Mouse (Mus musculus) embryonic facial prominence, embryonic 10.5 days (tissue): ENCODE results near the gene Sh3rf1. TPM values are rescaled to one million over a fixed set of nuclear protein-coding genes. Genes with fewer than 3 reads are reported as not detected.
"Not testable (repeated sequence)": the region's sequence is repeated elsewhere in the genome, so short reads cannot be mapped to it uniquely, and the experiment has no call there.

Source experiments
- DNase-seq: peaks from one replicate; pipeline ENCODE4 v3.0.0-alpha.2; 2017; ENCODE audit warnings: low spot score
- H3K27ac ChIP-seq: fragments of 300-500 bp; sonication (generic); replicated peaks from 2 replicates; pipeline ENCODE4 v1.5.1; 2016; ENCODE audit warnings: mild to moderate bottlenecking
- H3K27me3 ChIP-seq: fragments of 300-500 bp; sonication (generic); replicated peaks from 2 replicates; pipeline ENCODE4 v1.6.1; 2016; ENCODE audit warnings: low read depth, mild to moderate bottlenecking; ENCODE audit not compliant: poor library complexity, severe bottlenecking
- H3K36me3 ChIP-seq: fragments of 300-500 bp; sonication (generic); replicated peaks from 2 replicates; pipeline ENCODE4 v1.6.1; 2016; ENCODE audit warnings: mild to moderate bottlenecking, moderate library complexity
- H3K4me1 ChIP-seq: fragments of 300-500 bp; sonication (generic); 2 replicates; pipeline ENCODE4 v1.6.1; 2016
- H3K4me3 ChIP-seq: fragments of 300-500 bp; sonication (generic); 2 replicates; pipeline ENCODE4 v1.5.1; 2016; ENCODE audit warnings: mild to moderate bottlenecking, moderate library complexity
- H3K9me3 ChIP-seq: fragments of 300-500 bp; sonication (generic); 2 replicates; pipeline ENCODE4 v1.6.1; 2016; ENCODE audit warnings: mild to moderate bottlenecking
- WGBS: fragments of 180-500 bp; shearing (Covaris S2); methylation state at CpG from one replicate; pipeline ENCODE4 v1.1.7; 2016; 5-methylcytosine and 5-hydroxymethylcytosine counted together
- polyA plus RNA-seq: library from polyadenylated mRNA; unstranded; fragments of >200 nt; fragmentation: Nextera tagmentation; extraction: Ambion mirVana; gene quantifications from 2 replicates; pipeline ENCODE4 v1.2.1, GENCODE M21; 2016

Gene Sh3rf1
- polyA plus RNA-seq, 1 experiment from 2014 or later = 17.0 TPM

GRCm38 (mm10) chr8:61409081-61409480 lies 185.4 kb downstream of the Sh3rf1 start:
- H3K9me3 ChIP-seq = no peaks in the 10 kb centered on the region
- no peak overlapping the region for H3K4me3 ChIP-seq
- H3K36me3 ChIP-seq = no peaks in the 10 kb centered on the region
- peaks cover 9% of the 10 kb centered on the region for H3K4me1 ChIP-seq
- H3K27me3 ChIP-seq = no peaks in the 10 kb centered on the region
- WGBS = 88% methylated on average over 4 of the region's 4 CpGs
- H3K27ac ChIP-seq = no peak overlapping the region
- no peak for DNase-seq

GRCm38 (mm10) chr8:61409712-61410111 lies 186.0 kb downstream of the Sh3rf1 start:
- DNase-seq, H3K4me3 ChIP-seq, H3K4me1 ChIP-seq, H3K9me3 ChIP-seq, H3K27me3 ChIP-seq, H3K36me3 ChIP-seq, H3K27ac ChIP-seq: not testable (repeated sequence)
- WGBS = 92% methylated on average over 5 of the region's 5 CpGs

DNA sequence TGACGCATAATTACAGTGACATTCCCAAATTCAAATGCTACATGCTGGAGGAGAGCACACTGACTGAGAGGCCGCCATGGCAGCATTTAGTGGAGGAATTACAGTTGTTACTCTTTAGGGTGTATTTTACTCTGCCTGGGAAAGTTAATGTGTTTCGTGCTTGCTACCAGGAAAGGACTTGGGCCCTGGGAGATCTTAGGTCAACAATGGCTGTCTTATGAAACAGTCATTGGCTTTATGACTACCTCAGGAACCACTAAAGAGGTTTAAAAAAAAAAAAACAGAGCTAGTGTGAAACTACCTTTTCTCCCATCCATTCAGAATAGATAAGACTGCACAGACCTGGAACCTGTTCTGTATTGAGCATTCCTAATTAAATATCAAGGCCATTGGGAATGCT lies 195.8 kb downstream of the Sh3rf1 start:
- Histone ChIP-seq H3K4me3 (no peak overlapping the region), H3K9me3 (0 out of 2 replicates have a peak, but pooled peaks cover 2% of the 10 kb centered on the region), H3K4me1 (peaks cover 24% of the 10 kb centered on the region), H3K27me3 (no peaks in the 10 kb centered on the region), H3K36me3 (no peaks in the 10 kb centered on the region), H3K27ac (no peak overlapping the region)
- 83% methylated on average over 3 of the region's 3 CpGs for WGBS
- no peak for DNase-seq

DNA sequence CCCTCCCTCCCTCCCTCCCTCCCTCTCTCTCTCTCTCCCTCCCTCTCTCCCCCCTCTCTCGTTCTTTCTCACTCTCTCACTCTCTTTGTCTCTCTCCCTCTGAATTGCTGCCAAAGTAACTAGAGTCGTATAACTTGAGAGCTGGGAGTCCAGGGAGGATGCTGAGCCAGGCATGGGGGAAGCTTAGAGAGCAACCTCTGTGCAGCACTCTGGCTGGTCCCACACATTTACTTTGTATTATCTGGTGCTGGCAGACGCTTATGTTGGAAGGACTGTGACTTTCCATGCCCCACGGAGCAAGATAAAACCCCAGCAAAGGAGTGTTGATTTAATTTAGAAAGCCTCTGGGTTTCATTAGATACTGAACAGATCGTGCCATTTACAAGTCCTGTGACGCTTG lies 196.5 kb downstream of the Sh3rf1 start:
- no peaks in the 10 kb centered on the region for H3K36me3 ChIP-seq
- no peak for DNase-seq
- H3K27me3 ChIP-seq = no peaks in the 10 kb centered on the region
- no peak overlapping the region for H3K4me3 ChIP-seq
- H3K4me1 ChIP-seq = peaks cover 24% of the 10 kb centered on the region
- 42% methylated on average over 6 of the region's 6 CpGs for WGBS
- H3K9me3 ChIP-seq = 0 out of 2 replicates have a peak, but pooled peaks cover 2% of the 10 kb centered on the region
- H3K27ac ChIP-seq = peak overlapping the region; percentile 2; the same call in 1 of the 2 replicates

GRCm38 (mm10) chr8:61421606-61422005 lies 197.9 kb downstream of the Sh3rf1 start:
- peak overlapping the region; percentile 0; the same call in 1 of the 2 replicates for H3K4me3 ChIP-seq
- no peaks in the 10 kb centered on the region for H3K36me3 ChIP-seq
- no peak overlapping the region for H3K27ac ChIP-seq
- peak; percentile 32 for DNase-seq
- 59% methylated on average over 11 of the region's 11 CpGs for WGBS
- H3K9me3 ChIP-seq = 0 out of 2 replicates have a peak, but pooled peaks cover 2% of the 10 kb centered on the region
- H3K4me1 ChIP-seq = peaks cover 24% of the 10 kb centered on the region
- no peaks in the 10 kb centered on the region for H3K27me3 ChIP-seq

DNA sequence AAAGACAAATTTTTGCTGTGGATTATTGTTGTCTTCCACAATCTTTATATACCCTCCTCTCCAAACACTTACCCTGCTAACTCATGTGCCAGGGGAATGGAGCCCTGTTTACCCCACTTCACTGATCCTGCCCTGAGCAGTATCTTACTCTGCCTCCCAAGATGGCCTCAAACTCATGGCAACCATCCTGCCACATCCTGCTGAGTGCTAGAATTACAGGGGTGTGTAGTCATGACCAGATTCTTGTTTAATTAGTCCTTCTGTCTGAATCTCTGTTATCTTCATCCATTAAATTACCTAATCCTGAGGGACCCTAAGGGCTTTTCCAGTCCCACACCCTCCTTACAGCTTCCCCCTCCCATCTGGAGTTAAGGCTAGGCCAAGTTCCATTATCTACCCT lies 201.5 kb downstream of the Sh3rf1 start:
- Histone ChIP-seq H3K27me3 (no peaks in the 10 kb centered on the region), H3K4me3 (no peak overlapping the region), H3K27ac (no peak overlapping the region), H3K36me3 (no peaks in the 10 kb centered on the region), H3K9me3 (0 out of 2 replicates have a peak, but pooled peaks cover 2% of the 10 kb centered on the region), H3K4me1 (peaks cover 19% of the 10 kb centered on the region)
- no peak for DNase-seq

DNA sequence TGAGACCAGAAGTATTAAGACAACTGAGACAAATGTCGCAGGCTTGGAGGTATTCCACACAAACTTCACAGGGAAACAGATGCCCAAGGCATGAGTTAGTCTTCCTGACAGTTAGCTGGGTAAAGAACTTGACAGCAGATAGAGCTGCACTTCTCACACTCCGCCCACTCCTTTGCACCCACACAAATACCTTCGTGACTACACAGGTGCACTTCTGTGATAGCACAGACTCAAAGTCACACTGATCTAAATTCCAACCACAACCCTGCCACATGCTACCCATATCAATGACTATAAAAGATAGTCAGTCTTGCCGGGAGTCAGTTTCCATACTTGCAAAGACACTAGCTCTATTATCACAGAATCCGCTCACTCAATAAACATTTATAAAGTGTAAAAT lies 202.4 kb downstream of the Sh3rf1 start:
- DNase-seq = no peak
- Histone ChIP-seq H3K9me3 (0 out of 2 replicates have a peak, but pooled peaks cover 2% of the 10 kb centered on the region), H3K4me1 (peaks cover 12% of the 10 kb centered on the region), H3K36me3 (no peaks in the 10 kb centered on the region), H3K27ac (no peak overlapping the region), H3K4me3 (no peak overlapping the region), H3K27me3 (no peaks in the 10 kb centered on the region)
- WGBS = 94% methylated on average over 5 of the region's 5 CpGs

- Histone ChIP-seq H3K4me1 (peaks cover 6% of the 10 kb centered on the region; the same call in 1 of the 2 replicates), H3K27me3 (no peaks in the 10 kb centered on the region), H3K27ac (no peak overlapping the region), H3K36me3 (no peaks in the 10 kb centered on the region), H3K9me3 (0 out of 2 replicates have a peak, but pooled peaks cover 2% of the 10 kb centered on the region), H3K4me3 (no peak overlapping the region)
- DNase-seq = no peak
- 66% methylated on average over 5 of the region's 5 CpGs for WGBS
These were observed 203.0 kb downstream of the Sh3rf1 start for GRCm38 (mm10) chr8:61426671-61427070.

DNA sequence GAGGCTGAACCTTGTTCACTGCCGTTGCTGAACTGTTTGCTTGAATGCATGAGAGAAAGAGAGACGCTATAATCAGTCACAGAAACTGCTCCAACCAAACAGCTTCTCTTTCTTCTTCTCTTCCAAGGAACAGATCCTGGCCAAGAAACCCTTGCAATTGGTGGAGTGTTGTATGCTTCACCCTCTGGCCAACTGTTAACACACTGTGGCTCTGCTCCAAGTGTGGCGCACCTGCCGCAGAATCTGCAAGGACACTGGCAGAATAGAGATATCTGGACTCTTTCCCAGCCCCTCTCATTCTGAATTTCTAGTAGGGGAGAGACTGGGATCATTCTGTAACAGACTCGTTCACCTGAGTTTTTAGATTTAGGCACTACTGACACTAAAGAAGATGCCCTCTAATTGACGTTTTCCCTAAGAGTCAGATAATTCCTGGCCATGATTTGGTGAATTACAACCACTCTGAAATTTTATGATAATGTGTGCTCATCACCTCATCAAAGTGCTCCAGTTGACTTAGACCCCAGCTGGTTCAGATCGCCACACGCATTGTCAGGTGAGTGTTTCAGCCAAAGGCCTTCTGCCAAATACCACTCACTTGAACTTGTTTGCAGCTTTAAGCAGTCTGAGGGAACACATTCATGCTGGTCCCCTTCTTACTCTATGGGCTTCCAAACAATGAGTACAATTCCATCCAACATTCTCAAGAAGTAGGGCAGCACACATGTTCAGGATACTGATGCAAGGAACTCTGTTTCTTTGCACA lies 204.4 kb downstream of the Sh3rf1 start:
- no peaks in the 10 kb centered on the region for H3K4me1 ChIP-seq
- DNase-seq = no peak
- WGBS = 84% methylated on average over 8 of the region's 8 CpGs
- no peak overlapping the region for H3K27ac ChIP-seq
- H3K36me3 ChIP-seq = no peaks in the 10 kb centered on the region
- no peaks in the 10 kb centered on the region for H3K9me3 ChIP-seq
- H3K4me3 ChIP-seq = no peak overlapping the region
- no peaks in the 10 kb centered on the region for H3K27me3 ChIP-seq

DNA sequence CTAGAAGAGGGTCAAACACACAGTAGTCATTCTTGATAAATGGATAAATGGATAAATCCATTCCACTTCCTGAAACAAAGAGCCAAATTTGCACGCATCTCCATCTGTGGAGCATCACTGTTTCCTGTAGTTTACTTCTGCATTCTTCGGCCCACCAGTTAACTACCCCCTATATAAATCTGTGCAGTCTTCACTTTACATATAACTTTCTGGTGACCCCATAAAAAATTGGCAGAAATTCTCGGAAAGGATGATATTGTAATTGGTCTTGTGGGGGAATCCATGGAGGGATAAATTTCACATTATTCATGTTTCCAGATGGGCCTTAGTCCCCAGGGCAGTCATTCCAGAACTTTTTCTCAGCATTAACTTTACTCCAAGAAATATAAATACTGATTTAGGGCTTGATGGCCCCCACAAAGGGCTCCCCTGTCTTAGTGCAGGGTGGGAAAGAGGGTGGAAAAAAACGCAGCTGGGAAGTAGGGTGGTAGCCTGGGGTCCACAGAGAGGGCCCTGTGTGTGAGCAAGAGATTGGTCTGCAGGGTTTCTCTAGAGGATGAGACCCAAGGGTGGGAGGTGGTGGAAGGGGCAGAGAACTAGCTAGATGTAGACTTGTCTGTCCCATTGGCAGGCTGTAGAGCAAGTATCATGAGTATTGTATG lies 205.3 kb downstream of the Sh3rf1 start:
- Histone ChIP-seq H3K36me3 (no peaks in the 10 kb centered on the region), H3K27ac (no peak overlapping the region), H3K9me3 (no peaks in the 10 kb centered on the region), H3K27me3 (no peaks in the 10 kb centered on the region), H3K4me1 (no peaks in the 10 kb centered on the region), H3K4me3 (no peak overlapping the region)
- DNase-seq = no peak
- 79% methylated on average over 4 of the region's 4 CpGs for WGBS

DNA sequence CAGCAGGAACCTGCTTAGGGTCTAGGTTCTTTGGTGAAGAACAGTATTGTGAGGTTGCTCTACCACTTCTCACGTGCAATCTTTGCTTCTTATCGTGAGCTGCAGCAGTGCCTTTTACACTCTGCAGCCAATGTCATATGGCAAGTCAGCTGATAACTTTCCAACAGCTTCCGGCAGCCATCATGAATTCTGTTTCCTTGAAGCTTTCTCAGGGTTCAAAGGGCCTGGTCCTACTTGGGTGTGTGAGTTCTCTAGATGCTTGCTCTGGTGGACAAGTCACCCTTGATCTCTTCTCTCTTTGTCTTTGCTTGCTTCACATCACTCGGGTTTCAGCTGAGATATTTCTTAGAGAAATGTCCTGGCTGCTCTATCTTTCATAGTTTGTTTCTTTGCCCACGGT lies 211.8 kb downstream of the Sh3rf1 start:
- Histone ChIP-seq H3K9me3 (0 out of 2 replicates have a peak, but pooled peaks cover 9% of the 10 kb centered on the region), H3K4me3 (no peak overlapping the region), H3K27me3 (no peaks in the 10 kb centered on the region), H3K27ac (no peak overlapping the region), H3K4me1 (peaks cover 17% of the 10 kb centered on the region), H3K36me3 (no peaks in the 10 kb centered on the region)
- DNase-seq = no peak
- 87% methylated on average over 5 of the region's 5 CpGs for WGBS

DNA sequence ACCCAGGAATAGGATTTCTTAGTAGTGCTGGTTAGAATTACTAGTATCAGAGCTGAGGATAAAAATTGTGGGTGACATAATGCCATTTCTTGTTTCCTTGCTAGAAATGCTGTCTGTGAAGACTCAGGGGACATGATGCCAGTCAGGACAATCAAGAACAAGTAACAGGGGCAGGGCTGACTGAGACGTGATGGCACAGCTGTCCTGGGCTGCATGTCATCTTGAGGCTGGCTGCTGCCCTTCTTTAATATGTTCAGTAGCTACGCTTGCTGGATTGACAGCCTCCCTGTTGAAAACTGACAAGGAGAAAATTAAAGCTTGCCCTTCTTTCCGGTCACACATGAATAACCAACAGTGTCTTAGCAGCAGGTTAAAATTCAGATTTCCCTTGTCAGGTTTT lies 212.5 kb downstream of the Sh3rf1 start:
- no peaks in the 10 kb centered on the region for H3K36me3 ChIP-seq
- no peak overlapping the region for H3K4me3 ChIP-seq
- H3K9me3 ChIP-seq = peaks cover 12% of the 10 kb centered on the region
- H3K27ac ChIP-seq = no peak overlapping the region
- DNase-seq = no peak
- H3K27me3 ChIP-seq = no peaks in the 10 kb centered on the region
- WGBS = 68% methylated on average over 3 of the region's 3 CpGs
- H3K4me1 ChIP-seq = peaks cover 17% of the 10 kb centered on the region
